Mouse (Mus musculus) embryonic stem cell, embryonic (primary cell): Measurements from ENCODE around the gene Olfr172.

Experiments used
- CTCF ChIA-PET, 4 experiments: fragments of 300-600 bp in 2 of 4; fragments of 350-600 bp in 2 of 4; sonication (Branson Sonifier 250); formaldehyde crosslinking; loops; one replicate each; lab custom pipeline; 2022; ENCODE audit warnings: inconsistent platforms in 2 of 4; lab: Charles Lee
- POLR2A ChIA-PET, 4 experiments: fragments of 300-600 bp in 2 of 4; fragments of 350-600 bp in 2 of 4; sonication (Branson Sonifier 250); formaldehyde crosslinking; loops; one replicate each; lab custom pipeline; 2022; ENCODE audit warnings: antibody characterized with exemption in 4 of 4, inconsistent platforms in 1 of 4; lab: Charles Lee

Gene Olfr172

GRCm38 (mm10) chr16:58763076-58763475 is at the start of gene Olfr172:
Olfr172 (minus strand) TSS chr16:58763176.
- CTCF ChIA-PET = no interaction called here
- POLR2A ChIA-PET = interaction anchor here in 1 of 4 experiments (0.6 kb wide), 1 partner anchor 207 kb away, joined by 3 read pairs; no protein-coding TSS in a partner anchor

- ChIA-PET CTCF (no interaction called here), POLR2A (no interaction called here)
Measured at GRCm38 (mm10) chr16:58800168-58800567, 37.2 kb upstream of the Olfr172 start, which contains the start of gene Olfr173. Olfr173 (minus strand) TSS chr16:58800268.

GRCm38 (mm10) chr16:58756191-58756590 is 6.8 kb downstream of the Olfr172 start:
- ChIA-PET CTCF (interaction anchor here in 1 of 4 experiments (0.7 kb wide), 1 partner anchor 669 kb away, joined by 3 read pairs; no protein-coding TSS in a partner anchor), POLR2A (no interaction called here)

GRCm38 (mm10) chr16:58751314-58751713 is 11.7 kb downstream of the Olfr172 start:
- ChIA-PET CTCF (interaction anchor here in 1 of 4 experiments (0.7 kb wide), 1 partner anchor 514 kb away, joined by 4 read pairs; no protein-coding TSS in a partner anchor), POLR2A (no interaction called here)

- POLR2A ChIA-PET = no interaction called here
- CTCF ChIA-PET = no interaction called here
Measured at GRCm38 (mm10) chr16:58746715-58747114, 16.3 kb downstream of the Olfr172 start.

- CTCF ChIA-PET = no interaction called here
- POLR2A ChIA-PET = no interaction called here
Measured at GRCm38 (mm10) chr16:58740751-58741150, 22.2 kb downstream of the Olfr172 start.

GRCm38 (mm10) chr16:58738800-58739199 is 24.2 kb downstream of the Olfr172 start:
- ChIA-PET POLR2A (interaction anchor here in 2 of 4 experiments (0.9 to 2.3 kb wide), 3 partner anchors 11 to 69 kb away, joined by 4 to 8 read pairs (median 7); partner anchors contain the start of genes Cldnd1 (in 2 of the 2) and Cpox (in 1 of the 2)), CTCF (interaction anchor here in 1 of 4 experiments (1.8 kb wide), 1 partner anchor 10 kb away, joined by 5 read pairs; no protein-coding TSS in a partner anchor)

GRCm38 (mm10) chr16:58738205-58738604 is 24.8 kb downstream of the Olfr172 start:
- POLR2A ChIA-PET = interaction anchor here in 2 of 4 experiments (0.9 to 2.3 kb wide), 3 partner anchors 10 to 68 kb away, joined by 4 to 8 read pairs (median 7); partner anchors contain the start of genes Cldnd1 (in 2 of the 2) and Cpox (in 1 of the 2)
- CTCF ChIA-PET = interaction anchor here in 2 of 4 experiments (0.9 to 1.8 kb wide), 2 partner anchors 10 to 104 kb away, joined by 3 to 5 read pairs; no protein-coding TSS in a partner anchor

- CTCF ChIA-PET = interaction anchor here in 3 of 4 experiments (0.8 to 1.6 kb wide), 3 partner anchors 10 to 1117 kb away, joined by 3 to 13 read pairs (median 5); partner anchors contain the start of gene Cpox (in 1 of the 3)
Measured at GRCm38 (mm10) chr16:58728176-58728671, 34.8 kb downstream of the Olfr172 start.

GRCm38 (mm10) chr16:58727477-58728131 is 35.4 kb downstream of the Olfr172 start, which contains the start of gene Cldnd1:
Cldnd1 (plus strand) TSS chr16:58727910.
- POLR2A ChIA-PET = interaction anchor here in 3 of 4 experiments (0.7 to 1.7 kb wide), 14 partner anchors 9 to 320 kb away, joined by 3 to 9 read pairs (median 4); partner anchors contain the start of genes Cpox (in 2 of the 3) and Dcbld2 (in 2 of the 3)
- CTCF ChIA-PET = interaction anchor here (0.6 to 1.6 kb wide), 4 partner anchors 11 to 1116 kb away, joined by 3 to 13 read pairs (median 4); partner anchors contain the start of gene Cpox (in 1 of the 4)

More at GRCm38 (mm10) chr16:58728176-58728671, 34.8 kb downstream of the Olfr172 start:
- POLR2A ChIA-PET = interaction anchor here in 3 of 4 experiments (0.7 to 1.7 kb wide), 12 partner anchors 8 to 320 kb away, joined by 3 to 9 read pairs (median 4); partner anchors contain the start of genes Cpox (in 2 of the 3) and Dcbld2 (in 2 of the 3)

GRCm38 (mm10) chr16:58726680-58727476 is 36.1 kb downstream of the Olfr172 start:
- ChIA-PET CTCF (interaction anchor here in 2 of 4 experiments (0.6 to 1.2 kb wide), 2 partner anchors 27 to 57 kb away, joined by 3 read pairs; partner anchors contain the start of gene Cpox (in 1 of the 2)), POLR2A (interaction anchor here in 3 of 4 experiments (0.6 to 1.7 kb wide), 16 partner anchors 9 to 319 kb away, joined by 3 to 9 read pairs (median 4); partner anchors contain the start of genes Cpox (in 2 of the 3) and Dcbld2 (in 2 of the 3))

- POLR2A ChIA-PET = interaction anchor here in 1 of 4 experiments (0.6 kb wide), 1 partner anchor 52 kb away, joined by 3 read pairs; the partner anchor contains the start of gene Cpox
Measured at GRCm38 (mm10) chr16:58722292-58722691, 40.7 kb downstream of the Olfr172 start.

GRCm38 (mm10) chr16:58718666-58719120 is 44.3 kb downstream of the Olfr172 start, which contains the start of gene Gpr15:
Gpr15 (minus strand) TSS chr16:58719070.
- ChIA-PET POLR2A (interaction anchor here in 2 of 4 experiments (0.9 to 1.8 kb wide), 2 partner anchors 9 kb away, joined by 3 to 4 read pairs; partner anchors contain the start of gene Cldnd1 (in 2 of the 2)), CTCF (no interaction called here)

More at GRCm38 (mm10) chr16:58722292-58722691, 40.7 kb downstream of the Olfr172 start:
- CTCF ChIA-PET = no interaction called here

- POLR2A ChIA-PET = no interaction called here
- CTCF ChIA-PET = no interaction called here
Measured at GRCm38 (mm10) chr16:58715018-58715417, 48.0 kb downstream of the Olfr172 start.

- ChIA-PET CTCF (no interaction called here), POLR2A (no interaction called here)
Measured at GRCm38 (mm10) chr16:58713128-58713527, 49.8 kb downstream of the Olfr172 start.

GRCm38 (mm10) chr16:58712221-58712620 is 50.8 kb downstream of the Olfr172 start:
- POLR2A ChIA-PET = no interaction called here
- CTCF ChIA-PET = no interaction called here
